Mouse (Mus musculus) adipose tissue, adult 10 weeks (tissue): ENCODE results near the gene Efnb3. TPM values are rescaled to one million over a fixed set of nuclear protein-coding genes. Genes with fewer than 3 reads are reported as not detected.

Source experiments
- polyA plus RNA-seq: library from polyadenylated mRNA; stranded (reverse); fragments of 350-450 nt; fragmentation: Illumina TruSeq; extraction: RNeasy Lipid Tissue Mini Kit (QIAGEN cat#74804); gene quantifications from one replicate; pipeline ENCODE4 v1.2.3, GENCODE M21; 2014; ENCODE audit warnings: low read depth, low replicate concordance

Gene Efnb3
- 1.1 TPM for polyA plus RNA-seq

DNA sequence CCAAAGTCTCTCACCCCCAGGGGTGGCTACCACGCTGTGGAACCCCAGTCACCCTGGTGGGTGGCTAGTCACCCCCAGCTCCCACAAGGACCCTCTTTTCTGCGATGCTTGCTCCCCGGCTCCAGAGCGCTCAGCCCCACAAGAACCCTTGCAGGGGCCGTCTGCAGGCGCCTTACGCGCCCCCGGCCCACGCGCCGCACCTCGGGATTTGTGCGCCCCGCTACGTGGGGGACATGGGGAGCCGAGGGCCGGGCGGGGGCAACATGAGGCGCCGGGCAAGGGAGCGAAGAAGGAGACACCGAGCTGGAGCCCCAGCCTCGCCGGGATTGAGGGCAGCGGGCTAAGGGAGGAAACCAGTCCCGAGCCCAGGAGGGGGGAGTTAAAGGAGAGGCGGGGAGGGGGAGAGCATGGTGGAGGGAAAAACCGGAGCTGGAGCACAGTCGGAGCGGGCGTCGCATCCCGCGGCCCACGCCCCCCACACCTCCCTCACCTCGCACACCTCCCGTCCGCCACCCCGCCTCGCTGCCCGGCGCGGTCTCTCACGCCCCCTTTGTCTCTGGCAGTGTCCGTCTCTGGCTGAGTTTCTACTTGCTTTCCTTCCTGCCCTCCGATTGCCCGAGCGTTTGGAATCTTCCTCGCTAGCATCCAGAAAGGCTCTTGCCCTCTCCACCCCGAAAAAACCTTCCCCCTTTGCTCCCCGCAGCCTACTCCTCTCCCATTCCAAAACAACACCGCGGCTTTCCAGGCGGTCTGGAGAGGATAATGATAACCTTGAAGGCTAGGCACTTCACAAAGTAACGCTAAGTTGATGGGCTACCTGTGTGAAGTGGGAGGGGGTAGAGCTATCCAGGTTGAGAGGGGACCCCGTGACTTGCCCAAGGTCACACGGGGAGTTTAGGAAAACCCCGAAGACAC, at the start of gene Efnb3:
TSS of gene Efnb3 (minus strand) at position 355 of the 915 bp plus-strand sequence.

DNA sequence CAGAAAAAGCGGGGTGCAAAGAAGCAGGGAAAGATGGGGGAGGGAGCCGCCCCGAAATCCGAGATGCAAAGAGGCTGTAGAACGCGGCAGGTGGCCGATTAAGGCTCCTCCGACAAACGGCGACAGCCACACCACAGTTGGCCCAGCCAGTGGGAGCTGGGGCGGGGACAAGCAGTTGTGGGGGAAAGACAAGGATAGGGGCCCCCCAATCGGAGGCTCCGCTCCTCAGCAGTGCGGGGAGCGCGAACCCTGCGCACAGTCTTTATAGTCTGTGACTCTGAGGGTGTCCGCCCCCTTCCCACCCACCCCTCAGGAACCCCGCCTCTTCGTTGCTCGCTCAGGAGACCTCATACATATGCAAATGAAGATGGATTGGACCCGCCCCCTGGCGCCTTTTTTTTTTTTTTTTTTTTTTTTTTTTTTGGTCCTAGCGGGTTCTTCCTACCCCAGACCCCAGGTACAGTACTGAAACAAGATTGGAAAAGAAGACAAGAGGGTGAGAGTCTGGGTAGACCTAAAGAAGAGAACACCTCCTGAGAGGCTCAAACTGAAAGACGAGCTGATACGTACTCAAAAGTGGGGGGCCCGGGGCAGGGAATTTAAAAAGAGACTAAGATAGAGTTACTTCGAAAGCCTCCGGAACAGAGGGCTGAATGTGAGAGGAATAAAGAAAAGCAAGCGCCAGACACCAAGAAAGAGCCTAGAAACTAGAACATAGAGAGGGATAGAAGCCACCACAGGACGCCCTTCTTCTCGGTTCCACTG, 45.9 kb upstream of the Efnb3 start, which contains the start of gene Atp1b2:
TSS of gene Atp1b2 (minus strand) at position 217 of the 765 bp plus-strand sequence.

DNA sequence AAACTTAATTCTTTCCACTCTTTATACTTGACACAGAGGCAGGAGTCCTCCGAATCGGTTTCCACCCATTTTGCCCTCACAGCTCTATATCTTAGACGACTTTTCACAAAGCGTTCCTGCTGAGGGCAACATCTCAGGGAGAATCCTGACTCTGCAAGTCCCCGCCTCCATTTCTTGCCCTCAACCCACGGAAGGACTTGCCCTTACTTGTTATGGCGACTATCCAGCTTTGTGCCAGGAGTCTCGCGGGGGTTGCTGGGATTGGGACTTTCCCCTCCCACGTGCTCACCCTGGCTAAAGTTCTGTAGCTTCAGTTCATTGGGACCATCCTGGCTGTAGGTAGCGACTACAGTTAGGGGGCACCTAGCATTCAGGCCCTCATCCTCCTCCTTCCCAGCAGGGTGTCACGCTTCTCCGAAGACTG, 20.1 kb upstream of the Efnb3 start, which contains the start of the genes Wrap53 and Trp53:
TSS of gene Wrap53 (minus strand) at position 165 of the 424 bp plus-strand sequence.
TSS of gene Trp53 (plus strand) at position 269 of the 424 bp plus-strand sequence.

DNA sequence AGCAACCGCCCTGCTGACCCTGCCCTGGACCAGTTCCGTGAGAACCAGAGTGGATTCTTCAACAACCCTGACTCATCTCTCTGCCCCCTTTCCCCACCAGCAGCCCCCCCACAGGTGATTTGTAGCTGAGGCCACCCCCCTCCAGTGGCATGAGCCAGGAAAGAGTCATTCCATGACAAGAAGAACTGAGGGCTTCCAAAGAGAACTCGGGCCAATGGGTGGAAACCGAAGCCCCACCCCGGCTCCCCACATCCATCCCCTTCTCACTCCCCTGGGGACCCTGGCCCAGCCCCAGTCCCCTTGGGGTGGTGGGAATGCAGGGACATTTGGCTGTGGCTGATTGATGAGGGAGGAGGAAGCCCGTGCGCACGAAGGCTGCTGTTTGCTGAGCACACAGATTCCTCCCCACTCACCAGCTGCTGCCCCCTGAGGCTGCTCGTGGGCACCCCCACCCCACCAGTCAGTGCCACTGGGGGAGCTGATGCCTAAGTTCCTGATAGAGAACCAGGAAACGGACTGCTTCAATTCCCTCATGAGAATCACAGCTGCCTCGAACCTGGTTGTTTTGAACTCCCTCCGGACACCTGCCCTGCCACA, 10.8 kb downstream of the Efnb3 start, which contains the start of gene Dnah2:
TSS of gene Dnah2 (minus strand) at position 51 of the 597 bp plus-strand sequence.

Other genes starting within 250 kb of the Efnb3 start
- gene Cntrob, start 236.4 kb downstream of the Efnb3 start, polyA plus RNA-seq: 8.9 TPM
- gene Trappc1, start 236.2 kb downstream of the Efnb3 start, polyA plus RNA-seq: 90.6 TPM
- gene Kcnab3, start 233.9 kb downstream of the Efnb3 start, polyA plus RNA-seq: 1.1 TPM
- gene Rnf227, start 219.7 kb downstream of the Efnb3 start, polyA plus RNA-seq: 1.6 TPM
- gene Chd3, start 190.8 kb downstream of the Efnb3 start, polyA plus RNA-seq: 88.6 TPM
- 115 TPM for gene Naa38, start 164.7 kb downstream of the Efnb3 start, polyA plus RNA-seq
- 37.7 TPM for gene Cyb5d1, start 164.6 kb downstream of the Efnb3 start, polyA plus RNA-seq
- gene Tmem88, start 162.0 kb downstream of the Efnb3 start, polyA plus RNA-seq: 10.2 TPM
- gene Kdm6b, start 146.5 kb downstream of the Efnb3 start, polyA plus RNA-seq: 22.5 TPM
- gene Dnah2, start 11.1 kb downstream of the Efnb3 start, polyA plus RNA-seq: 1.2 TPM
- 9.2 TPM for gene Wrap53, start 20.1 kb upstream of the Efnb3 start, polyA plus RNA-seq
- gene Trp53, start 20.2 kb upstream of the Efnb3 start, polyA plus RNA-seq: 35.1 TPM
- 14.8 TPM for gene Atp1b2, start 45.7 kb upstream of the Efnb3 start, polyA plus RNA-seq
- gene Shbg, start 57.7 kb upstream of the Efnb3 start, polyA plus RNA-seq: not detected
- gene Sat2, start 61.8 kb upstream of the Efnb3 start, polyA plus RNA-seq: 16.0 TPM
- gene Fxr2, start 72.8 kb upstream of the Efnb3 start, polyA plus RNA-seq: 64.4 TPM
- 0.92 TPM for gene Sox15, start 95.1 kb upstream of the Efnb3 start, polyA plus RNA-seq
- 89.0 TPM for gene Mpdu1, start 102.4 kb upstream of the Efnb3 start, polyA plus RNA-seq
- 45.6 TPM for gene Cd68, start 105.9 kb upstream of the Efnb3 start, polyA plus RNA-seq
- 395 TPM for gene Eif4a1, start 112.2 kb upstream of the Efnb3 start, polyA plus RNA-seq
- 67.4 TPM for gene Senp3, start 121.9 kb upstream of the Efnb3 start, polyA plus RNA-seq
- gene Tnfsf13, start 125.6 kb upstream of the Efnb3 start, polyA plus RNA-seq: 5.4 TPM
- gene Tnfsf12, start 135.6 kb upstream of the Efnb3 start, polyA plus RNA-seq: 19.2 TPM
- 8.1 TPM for gene Tnfsfm13, start 135.9 kb upstream of the Efnb3 start, polyA plus RNA-seq
- 43.9 TPM for gene Polr2a, start 198.4 kb upstream of the Efnb3 start, polyA plus RNA-seq
- gene Slc35g3, start 201.8 kb upstream of the Efnb3 start, polyA plus RNA-seq: 1.5 TPM
- 28.9 TPM for gene Zbtb4, start 205.7 kb upstream of the Efnb3 start, polyA plus RNA-seq
- gene Chrnb1, start 235.7 kb upstream of the Efnb3 start, polyA plus RNA-seq: 8.3 TPM
- gene Fgf11, start 241.7 kb upstream of the Efnb3 start, polyA plus RNA-seq: 8.7 TPM
- gene Tmem102, start 245.4 kb upstream of the Efnb3 start, polyA plus RNA-seq: 13.6 TPM